Mouse (Mus musculus): ENCODE measurements around the gene Olfr340. TPM values are rescaled to one million over a fixed set of nuclear protein-coding genes. Genes with fewer than 3 reads are reported as not detected.
"Not testable (repeated sequence)": the region's sequence is repeated elsewhere in the genome, so short reads cannot be mapped to it uniquely, and the experiment has no call there.

The Olfr340 gene
- not detected in 2 replicates for polyA plus RNA-seq (2015; fragmentation: Nextera tagmentation; extraction: Ambion mirVana)

DNA sequence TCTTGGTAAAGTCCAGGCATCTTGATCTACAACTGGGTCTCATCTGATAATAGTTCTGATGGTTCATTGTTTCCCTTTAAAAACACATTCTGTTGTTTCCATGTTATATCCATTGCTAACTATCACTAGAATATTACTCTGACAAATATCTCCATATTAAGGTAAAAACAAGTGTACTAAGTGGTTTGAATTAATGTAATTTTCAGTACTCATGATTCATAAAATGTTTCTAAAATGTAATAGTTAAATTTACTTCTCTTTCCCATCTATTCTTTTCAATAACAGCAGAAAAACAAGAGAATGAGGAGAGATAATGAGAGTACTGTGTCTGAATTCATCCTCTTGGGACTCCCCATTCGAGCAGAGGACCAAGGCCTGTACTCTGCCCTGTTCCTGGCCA lies at the start of gene Olfr340:
TSS of gene Olfr340 (plus strand) at position 301 of the 400 bp plus-strand sequence.
- H3K4me1 ChIP-seq = no peaks in the 10 kb centered on the region
- H3K27me3 ChIP-seq (replicated peaks) = no peaks in the 10 kb centered on the region
- H3K27ac ChIP-seq (replicated peaks) = no peak within 1 kb of the TSS
- no peak within 1 kb of the TSS for H3K9ac ChIP-seq (replicated peaks)
- no peak within 1 kb of the TSS for H3K4me3 ChIP-seq (replicated peaks)
- no peak within 1 kb of the TSS for H3K4me2 ChIP-seq
- no peaks in the 10 kb centered on the region for H3K9me3 ChIP-seq (replicated peaks)
- WGBS = 61% methylated on average over 1 of the region's 1 CpGs
- ATAC-seq (ENCODE audit: low FRiP score) = no peak
- H3K36me3 ChIP-seq = no peaks in the 10 kb centered on the region

DNA sequence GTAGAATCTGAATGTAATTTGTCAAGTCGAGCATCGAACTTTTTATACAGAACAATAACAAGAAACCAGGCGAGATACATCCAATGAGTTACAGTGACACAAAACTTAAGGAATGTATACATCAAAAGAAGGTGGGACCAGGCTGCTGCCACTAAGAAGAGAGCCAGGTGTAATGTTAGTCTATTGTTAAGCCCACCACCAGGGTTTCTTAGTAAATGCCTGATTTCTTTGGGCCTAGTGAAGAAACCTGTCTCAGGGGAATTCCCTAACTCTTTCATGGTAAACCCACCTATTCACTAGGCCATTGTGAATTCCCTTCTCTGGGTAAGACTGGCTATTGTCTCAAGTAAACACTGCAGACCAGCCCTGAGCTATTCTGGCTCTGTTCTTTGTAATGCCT lies 37.2 kb upstream of the Olfr340 start:
- WGBS = 93% methylated on average over 3 of the region's 3 CpGs
- not testable (repeated sequence) for H3K9me3 ChIP-seq (replicated peaks); ATAC-seq (ENCODE audit: low FRiP score); H3K4me2 ChIP-seq; H3K9ac ChIP-seq (replicated peaks); H3K36me3 ChIP-seq; H3K27ac ChIP-seq (replicated peaks); H3K27me3 ChIP-seq (replicated peaks); H3K4me1 ChIP-seq; H3K4me3 ChIP-seq (replicated peaks)

DNA sequence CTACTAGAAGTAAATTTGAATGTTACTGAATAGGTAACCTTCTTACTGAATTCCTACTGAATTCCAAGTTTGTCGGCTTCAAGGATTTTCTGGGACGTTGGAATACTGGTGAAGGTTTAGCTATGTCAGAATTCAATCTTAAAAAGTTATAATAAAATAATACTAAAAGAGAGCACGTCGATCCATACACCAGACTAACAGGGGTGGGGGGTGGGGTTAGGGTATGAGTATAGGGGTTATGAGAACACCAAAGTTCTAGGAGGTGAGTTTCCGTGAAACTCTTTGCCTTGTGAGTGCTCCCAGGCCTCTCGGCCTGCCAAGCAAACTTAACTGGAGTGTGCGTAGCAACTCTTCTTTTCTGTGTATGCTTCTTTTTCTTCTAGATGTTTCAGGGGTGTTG lies 36.8 kb upstream of the Olfr340 start:
- H3K36me3 ChIP-seq; H3K27me3 ChIP-seq (replicated peaks); H3K9me3 ChIP-seq (replicated peaks); H3K27ac ChIP-seq (replicated peaks); ATAC-seq (ENCODE audit: low FRiP score); H3K4me3 ChIP-seq (replicated peaks); H3K4me2 ChIP-seq; H3K9ac ChIP-seq (replicated peaks); H3K4me1 ChIP-seq: not testable (repeated sequence)
- 90% methylated on average over 7 of the region's 7 CpGs for WGBS

DNA sequence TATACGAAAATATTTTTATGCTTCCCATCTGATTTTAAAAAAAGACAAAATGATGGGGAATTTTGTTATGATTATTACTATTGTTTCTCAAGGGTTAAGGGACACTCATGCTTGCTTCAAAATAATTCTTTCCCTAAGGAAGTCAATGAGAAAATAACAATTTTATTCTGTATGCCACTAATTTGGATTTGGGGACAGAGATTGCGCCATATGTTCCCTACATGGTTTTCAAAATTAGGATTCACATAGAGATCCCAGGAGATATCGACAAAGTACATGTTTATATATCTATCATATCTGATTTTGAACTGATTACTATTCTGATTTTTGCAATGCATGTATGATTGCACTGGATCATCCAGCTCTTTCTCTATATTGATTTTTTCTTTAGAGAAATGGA lies 33.7 kb upstream of the Olfr340 start, which contains the start of gene Olfr339:
TSS of gene Olfr339 (plus strand) at position 301 of the 400 bp plus-strand sequence.
- 91% methylated on average over 3 of the region's 3 CpGs for WGBS
- peaks cover 7% of the 10 kb centered on the region; the same call in 1 of the 2 replicates for H3K9me3 ChIP-seq (replicated peaks)
- H3K4me1 ChIP-seq = no peaks in the 10 kb centered on the region
- H3K4me3 ChIP-seq (replicated peaks) = no peak within 1 kb of the TSS
- ATAC-seq (ENCODE audit: low FRiP score) = no peak
- no peak within 1 kb of the TSS for H3K4me2 ChIP-seq
- H3K9ac ChIP-seq (replicated peaks) = no peak within 1 kb of the TSS
- H3K27me3 ChIP-seq (replicated peaks) = no peaks in the 10 kb centered on the region
- no peaks in the 10 kb centered on the region for H3K36me3 ChIP-seq
- no peak within 1 kb of the TSS for H3K27ac ChIP-seq (replicated peaks)

DNA sequence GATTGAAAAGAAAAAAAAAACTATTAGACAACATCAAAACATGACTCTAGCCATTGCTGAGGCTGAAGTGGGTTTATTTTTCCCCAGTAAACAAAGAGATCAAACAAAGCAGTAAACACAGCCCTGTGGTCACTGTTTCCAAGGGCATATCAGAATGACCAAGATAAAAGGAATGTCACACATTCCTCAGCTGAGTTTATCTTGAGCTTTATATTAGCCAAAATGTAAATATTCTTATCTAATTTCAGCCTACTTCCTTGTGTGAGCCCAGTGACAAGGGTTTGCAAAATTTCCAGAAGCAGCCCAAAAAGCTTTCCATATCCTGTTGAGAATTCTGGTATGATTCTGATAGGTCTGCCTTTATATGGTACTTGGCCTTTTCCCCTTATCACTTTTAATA lies 21.2 kb downstream of the Olfr340 start:
- H3K27me3 ChIP-seq (replicated peaks) = no peaks in the 10 kb centered on the region
- no peak for ATAC-seq (ENCODE audit: low FRiP score)
- no peaks in the 10 kb centered on the region for H3K36me3 ChIP-seq
- H3K9ac ChIP-seq (replicated peaks) = no peak overlapping the region
- H3K4me3 ChIP-seq (replicated peaks) = no peak overlapping the region
- no peak overlapping the region for H3K27ac ChIP-seq (replicated peaks)
- H3K9me3 ChIP-seq (replicated peaks) = peaks cover 10% of the 10 kb centered on the region
- H3K4me1 ChIP-seq = no peaks in the 10 kb centered on the region
- H3K4me2 ChIP-seq = no peak overlapping the region

DNA sequence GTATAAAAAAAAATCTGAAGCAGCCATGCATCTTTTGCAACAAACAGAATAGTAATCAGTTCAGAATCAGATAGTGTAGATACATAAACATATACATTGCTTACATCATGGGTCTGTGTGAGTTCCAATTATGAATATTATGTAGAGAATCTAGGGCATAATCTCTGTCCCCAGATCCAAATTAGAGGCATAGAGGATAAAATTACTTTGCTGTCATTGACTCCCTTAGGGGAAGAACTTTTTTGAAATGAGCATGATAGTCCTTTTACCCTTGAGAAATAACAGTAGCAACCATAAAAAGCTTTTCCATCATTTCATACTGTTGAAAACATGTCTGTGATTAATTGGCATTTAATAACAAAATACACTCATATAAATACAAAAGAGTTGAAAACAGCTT lies 30.0 kb downstream of the Olfr340 start, which contains the start of gene Olfr341:
TSS of gene Olfr341 (minus strand) at position 101 of the 400 bp plus-strand sequence.
- H3K27ac ChIP-seq (replicated peaks) = no peak within 1 kb of the TSS
- ATAC-seq (ENCODE audit: low FRiP score) = no peak
- H3K9ac ChIP-seq (replicated peaks) = no peak within 1 kb of the TSS
- H3K4me1 ChIP-seq = no peaks in the 10 kb centered on the region
- peaks cover 3% of the 10 kb centered on the region; the same call in 1 of the 2 replicates for H3K9me3 ChIP-seq (replicated peaks)
- H3K27me3 ChIP-seq (replicated peaks) = no peaks in the 10 kb centered on the region
- no peaks in the 10 kb centered on the region for H3K36me3 ChIP-seq
- H3K4me2 ChIP-seq = no peak within 1 kb of the TSS
- H3K4me3 ChIP-seq (replicated peaks) = no peak within 1 kb of the TSS

Other genes starting within 250 kb of the Olfr340 start
- gene Ptgs1, start 222.2 kb upstream of the Olfr340 start, polyA plus RNA-seq (2015; fragmentation: Nextera tagmentation; extraction: Ambion mirVana) = 7.4 and 8.1 TPM in 2 replicates
- gene Olfr338, start 79.1 kb upstream of the Olfr340 start, polyA plus RNA-seq (2015; fragmentation: Nextera tagmentation; extraction: Ambion mirVana) = 0.03 and 0.05 TPM in 2 replicates
- not detected in 2 replicates for gene Olfr339, start 33.6 kb upstream of the Olfr340 start, polyA plus RNA-seq (2015; fragmentation: Nextera tagmentation; extraction: Ambion mirVana)
- gene Olfr341, start 29.9 kb downstream of the Olfr340 start, polyA plus RNA-seq (2015; fragmentation: Nextera tagmentation; extraction: Ambion mirVana) = not detected in 2 replicates
- not detected in 2 replicates for gene Olfr342, start 72.4 kb downstream of the Olfr340 start, polyA plus RNA-seq (2015; fragmentation: Nextera tagmentation; extraction: Ambion mirVana)
- not detected in 2 replicates for gene Olfr344, start 114.1 kb downstream of the Olfr340 start, polyA plus RNA-seq (2015; fragmentation: Nextera tagmentation; extraction: Ambion mirVana)
- not detected in 2 replicates for gene Olfr345, start 187.5 kb downstream of the Olfr340 start, polyA plus RNA-seq (2015; fragmentation: Nextera tagmentation; extraction: Ambion mirVana)
- gene Olfr346, start 233.2 kb downstream of the Olfr340 start, polyA plus RNA-seq (2015; fragmentation: Nextera tagmentation; extraction: Ambion mirVana) = not detected in 2 replicates